In genomic region chr6:124685606-124686386, GRCm38 (mm10) we compare ENCODE assay signal across 21 mouse cellular contexts. TPM values are rescaled to one million over a fixed set of nuclear protein-coding genes. Genes with fewer than 3 reads are reported as not detected.
A peak's percentile ranks its signal among the peaks of the same experiment; 100 is the strongest.
DNase-seq lines count a peak whose midpoint lies in the region; ATAC-seq and TF ChIP-seq lines count a peak whose summit lies in the region.
"Had no signal": no experiment of that assay in that cellular context is flagged by ENCODE, and none has a peak within 500 bp of the region (broad histone marks: within the 10 kb centered on the region; RNA-seq: fewer than 3 reads in every experiment).

No protein-coding gene starts in this region.

- no peaks in the 10 kb centered on the region for H3K9me3 ChIP-seq in heart, embryonic 13.5 days
- no peaks in the 10 kb centered on the region for H3K9me3 ChIP-seq in liver, embryonic 14.5 days (ENCODE audit: control insufficient read depth, low read length)
- H3K9me3 ChIP-seq in stomach, embryonic 16.5 days (replicated peaks; ENCODE audit: control insufficient read depth, low read length): no peaks in the 10 kb centered on the region
- no peaks in the 10 kb centered on the region for H3K9me3 ChIP-seq in hindbrain, embryonic 14.5 days (ENCODE audit: control insufficient read depth, low read length)
- H3K9me3 ChIP-seq: heart, embryonic 10.5 days; neural tube, embryonic 13.5 days had no signal

- H3K4me2 ChIP-seq in heart, embryonic 13.5 days: no peak overlapping the region
- H3K4me2 ChIP-seq in liver, embryonic 14.5 days (ENCODE audit: low read depth): peak overlapping the region; percentile 47
- no peak overlapping the region for H3K4me2 ChIP-seq in stomach, embryonic 16.5 days (ENCODE audit: low read depth, low read length)
- no peak overlapping the region for H3K4me2 ChIP-seq in hindbrain, embryonic 14.5 days (replicated peaks)
- H3K4me2 ChIP-seq: neural tube, embryonic 13.5 days had no signal

- no peak for TF ChIP-seq CTCF in liver, embryonic 14.5 days (IDR thresholded peaks at IDR 0.05; ENCODE audit: low read depth)
- TF ChIP-seq CTCF in kidney, adult 2 months (conservative IDR thresholded peaks at IDR 0.05; ENCODE audit: insufficient read depth, insufficient read length, low read depth, low read length): no peak

- no peak for ATAC-seq in heart, embryonic 13.5 days (ENCODE audit: extremely low read depth, insufficient number of reproducible peaks, low FRiP score, low TSS enrichment)
- ATAC-seq in hematopoietic stem cell, adult 5-6 weeks (replicated peaks in 1 of 2; ENCODE audit: insufficient read depth in 1 of 2, low FRiP score in 2 of 2, low TSS enrichment in 1 of 2, low read depth in 1 of 2, poor library complexity in 2 of 2, severe bottlenecking in 2 of 2): peak; percentile 16 to 51; a peak in 2 of 4 replicates
- ATAC-seq in liver, embryonic 14.5 days (ENCODE audit: insufficient read depth): peak; percentile 46; the same call in 1 of the 2 replicates
- ATAC-seq in stomach, embryonic 16.5 days (ENCODE audit: insufficient read depth, low FRiP score): 0 out of 2 replicates have a peak, but pooled peaks have one; percentile 56
- ATAC-seq in activated CD4-positive, CD25-positive, alpha-beta regulatory T cell, adult 4 months: no peak
- no peak for ATAC-seq in hindbrain, embryonic 14.5 days (ENCODE audit: low FRiP score)
- ATAC-seq: forebrain, embryonic 16.5 days had no signal

- peaks cover 28% of the 10 kb centered on the region for H3K4me1 ChIP-seq in heart, embryonic 13.5 days
- H3K4me1 ChIP-seq in liver, embryonic 14.5 days (replicated peaks; ENCODE audit: control insufficient read depth in 2 of 2, insufficient read depth in 2 of 2, low read length in 1 of 2): peaks cover 43 to 52% of the 10 kb centered on the region in 2 experiments
- H3K4me1 ChIP-seq in stomach, embryonic 16.5 days (ENCODE audit: control insufficient read depth, insufficient read depth, low read length): peaks cover 18% of the 10 kb centered on the region
- no peaks in the 10 kb centered on the region for H3K4me1 ChIP-seq in hindbrain, embryonic 14.5 days (replicated peaks; ENCODE audit: control insufficient read depth, insufficient read depth, low read length)
- H3K4me1 ChIP-seq in kidney, adult 2 months (ENCODE audit: control insufficient read depth, insufficient read depth, low read length): peaks cover 25% of the 10 kb centered on the region
- H3K4me1 ChIP-seq: neural tube, embryonic 13.5 days had no signal

- 69% methylated on average over 12 of the region's 12 CpGs for WGBS in heart, embryonic 13.5 days
- WGBS in liver, embryonic 14.5 days (ENCODE audit: insufficient replicate concordance): 23% methylated on average over 12 of the region's 12 CpGs
- WGBS in stomach, embryonic 16.5 days: 81% methylated on average over 12 of the region's 12 CpGs
- 87% methylated on average over 12 of the region's 12 CpGs for WGBS in hindbrain, embryonic 14.5 days
- 93% methylated on average over 12 of the region's 12 CpGs for WGBS in kidney, adult 2 months

- no peak for TF ChIP-seq POLR2A in kidney, adult 2 months (IDR thresholded peaks at IDR 0.05; ENCODE audit: low read depth, low read length)

- TF ChIP-seq EP300 in liver, embryonic 14.5 days (IDR thresholded peaks at IDR 0.05; ENCODE audit: low read depth): peak; percentile 73

- no peaks in the 10 kb centered on the region for H3K36me3 ChIP-seq in heart, embryonic 13.5 days
- peaks cover 2% of the 10 kb centered on the region; the same call in 1 of the 2 replicates for H3K36me3 ChIP-seq in liver, embryonic 14.5 days (replicated peaks; ENCODE audit: control insufficient read depth, insufficient read depth, low read depth)
- H3K36me3 ChIP-seq in stomach, embryonic 16.5 days (ENCODE audit: control insufficient read depth, insufficient read depth, low read length): no peaks in the 10 kb centered on the region
- H3K36me3 ChIP-seq in hindbrain, embryonic 14.5 days (replicated peaks; ENCODE audit: control insufficient read depth, insufficient read depth): no peaks in the 10 kb centered on the region
- no peaks in the 10 kb centered on the region for H3K36me3 ChIP-seq in kidney, adult 2 months (ENCODE audit: control insufficient read depth, insufficient read depth, low read length)
- H3K36me3 ChIP-seq: heart, embryonic 10.5 days; neural tube, embryonic 13.5 days had no signal

- DNase-seq in heart, adult 11 months: no peak
- DNase-seq in liver, embryonic 14.5 days (ENCODE audit: low read depth in 3 of 3, low spot score in 3 of 3): peak; percentile 46 to 52 (median 47)
- DNase-seq in hindbrain, embryonic 14.5 days (ENCODE audit: low spot score): no peak
- DNase-seq in kidney, adult 2 months: no peak
- DNase-seq: adrenal gland, postnatal 10 days; cerebellum, adult 8-10 months; heart, postnatal 4 days; kidney, postnatal 25 days; layer of hippocampus, adult 9-11 months; lung, adult 2 months; lung, postnatal 4 days; thymus, postnatal 14 days had no signal

- H3K4me3 ChIP-seq in heart, embryonic 13.5 days: no peak overlapping the region
- H3K4me3 ChIP-seq in liver, embryonic 14.5 days (ENCODE audit: insufficient read depth in 1 of 2, low read depth in 2 of 2, low read length in 2 of 2): no peak overlapping the region
- H3K4me3 ChIP-seq in stomach, embryonic 16.5 days (replicated peaks; ENCODE audit: low read length): no peak overlapping the region
- H3K4me3 ChIP-seq in hindbrain, embryonic 14.5 days (replicated peaks; ENCODE audit: low read length): no peak overlapping the region
- H3K4me3 ChIP-seq in kidney, adult 2 months (ENCODE audit: insufficient read depth, low read depth, low read length): no peak overlapping the region
- H3K4me3 ChIP-seq: erythroblast, embryonic 14.5 days; heart, embryonic 10.5 days; neural tube, embryonic 13.5 days had no signal

- H3K27me3 ChIP-seq in heart, embryonic 13.5 days (replicated peaks): no peaks in the 10 kb centered on the region
- H3K27me3 ChIP-seq in liver, embryonic 14.5 days (ENCODE audit: control insufficient read depth, insufficient read depth, low read length): no peaks in the 10 kb centered on the region
- no peaks in the 10 kb centered on the region for H3K27me3 ChIP-seq in stomach, embryonic 16.5 days (ENCODE audit: control insufficient read depth, insufficient read depth, low read length)
- H3K27me3 ChIP-seq in hindbrain, embryonic 14.5 days (ENCODE audit: control insufficient read depth, insufficient read depth, low read length): no peaks in the 10 kb centered on the region
- H3K27me3 ChIP-seq in kidney, adult 2 months (replicated peaks; ENCODE audit: control insufficient read depth, insufficient read depth, low read length): no peaks in the 10 kb centered on the region
- H3K27me3 ChIP-seq: neural tube, embryonic 13.5 days had no signal

- 0 out of 2 replicates have a peak overlapping the region, but pooled peaks have one; percentile 12 for H3K27ac ChIP-seq in heart, embryonic 13.5 days (replicated peaks)
- H3K27ac ChIP-seq in liver, embryonic 14.5 days: peak overlapping the region; percentile 56
- peak overlapping the region; percentile 19; the same call in 1 of the 2 replicates for H3K27ac ChIP-seq in stomach, embryonic 16.5 days (ENCODE audit: low read length)
- H3K27ac ChIP-seq in hindbrain, embryonic 14.5 days: no peak overlapping the region
- no peak overlapping the region for H3K27ac ChIP-seq in kidney, adult 2 months (ENCODE audit: insufficient read depth, low read depth, low read length)
- H3K27ac ChIP-seq: heart, embryonic 10.5 days; neural tube, embryonic 13.5 days had no signal

- no peak overlapping the region for H3K9ac ChIP-seq in heart, embryonic 13.5 days
- H3K9ac ChIP-seq in liver, embryonic 14.5 days (replicated peaks): peak overlapping the region; percentile 9; the same call in 1 of the 2 replicates
- no peak overlapping the region for H3K9ac ChIP-seq in stomach, embryonic 16.5 days (ENCODE audit: low read length)
- no peak overlapping the region for H3K9ac ChIP-seq in hindbrain, embryonic 14.5 days
- H3K9ac ChIP-seq: neural tube, embryonic 13.5 days had no signal

RNA-seq across cellular contexts. Expression of gene Lpcat3, which starts 23.0 kb away (rescaled TPM):
- polyA plus RNA-seq in heart, embryonic 13.5 days (2015; fragmentation: Nextera tagmentation; extraction: Ambion mirVana): 44.1 and 47.4 TPM in 2 replicates
- total RNA-seq in hematopoietic stem cell, adult 5-6 weeks (2017): 28.5 and 29.6 TPM in 2 replicates
- polyA plus RNA-seq in liver, embryonic 14.5 days (2012; rRNA removed): 61.4 and 65.7 TPM in 2 replicates
- polyA plus RNA-seq in liver, embryonic 14.5 days (2014; fragmentation: Nextera tagmentation; extraction: Ambion mirVana): 64.2 and 67.0 TPM in 2 replicates
- 84.1 and 86.8 TPM in 2 replicates for polyA plus RNA-seq in stomach, embryonic 16.5 days (2015; fragmentation: Nextera tagmentation; extraction: Ambion mirVana)
- polyA plus RNA-seq in activated CD4-positive, CD25-positive, alpha-beta regulatory T cell, adult 4 months (2017; shearing (Covaris generic)): 10 to 100 TPM; 24.3 to 25.9 TPM
- polyA plus RNA-seq in hindbrain, embryonic 14.5 days (2014; fragmentation: Nextera tagmentation; extraction: Ambion mirVana): 42.4 and 42.9 TPM in 2 replicates
- 215 and 231 TPM in 2 replicates for polyA plus RNA-seq in kidney, adult 2 months (2012; rRNA removed)

RNA-seq across cellular contexts. Expression of gene Emg1, which starts 26.2 kb away (rescaled TPM):
- polyA plus RNA-seq in heart, embryonic 13.5 days (2015; fragmentation: Nextera tagmentation; extraction: Ambion mirVana): 113 and 130 TPM in 2 replicates
- 160 and 203 TPM in 2 replicates for total RNA-seq in hematopoietic stem cell, adult 5-6 weeks (2017)
- 91.1 and 103 TPM in 2 replicates for polyA plus RNA-seq in liver, embryonic 14.5 days (2012; rRNA removed)
- polyA plus RNA-seq in liver, embryonic 14.5 days (2014; fragmentation: Nextera tagmentation; extraction: Ambion mirVana): 147 and 162 TPM in 2 replicates
- polyA plus RNA-seq in stomach, embryonic 16.5 days (2015; fragmentation: Nextera tagmentation; extraction: Ambion mirVana): 167 and 175 TPM in 2 replicates
- 100 to 1,000 TPM; 401 to 440 TPM for polyA plus RNA-seq in activated CD4-positive, CD25-positive, alpha-beta regulatory T cell, adult 4 months (2017; shearing (Covaris generic))
- 91.4 and 94.1 TPM in 2 replicates for polyA plus RNA-seq in hindbrain, embryonic 14.5 days (2014; fragmentation: Nextera tagmentation; extraction: Ambion mirVana)
- polyA plus RNA-seq in kidney, adult 2 months (2012; rRNA removed): 50.5 and 67.4 TPM in 2 replicates

RNA-seq across cellular contexts. Expression of gene Phb2, which starts 26.3 kb away (rescaled TPM):
- polyA plus RNA-seq in heart, embryonic 13.5 days (2015; fragmentation: Nextera tagmentation; extraction: Ambion mirVana): 293 and 326 TPM in 2 replicates
- 252 and 265 TPM in 2 replicates for total RNA-seq in hematopoietic stem cell, adult 5-6 weeks (2017)
- 101 and 124 TPM in 2 replicates for polyA plus RNA-seq in liver, embryonic 14.5 days (2012; rRNA removed)
- 210 and 240 TPM in 2 replicates for polyA plus RNA-seq in liver, embryonic 14.5 days (2014; fragmentation: Nextera tagmentation; extraction: Ambion mirVana)
- polyA plus RNA-seq in stomach, embryonic 16.5 days (2015; fragmentation: Nextera tagmentation; extraction: Ambion mirVana): 282 and 303 TPM in 2 replicates
- 10 to 100 TPM; 72.2 to 87.3 TPM for polyA plus RNA-seq in activated CD4-positive, CD25-positive, alpha-beta regulatory T cell, adult 4 months (2017; shearing (Covaris generic))
- polyA plus RNA-seq in hindbrain, embryonic 14.5 days (2014; fragmentation: Nextera tagmentation; extraction: Ambion mirVana): 241 and 242 TPM in 2 replicates
- 181 and 193 TPM in 2 replicates for polyA plus RNA-seq in kidney, adult 2 months (2012; rRNA removed)

RNA-seq across cellular contexts. Expression of gene C1s2, which starts 49.9 kb away (rescaled TPM):
- polyA plus RNA-seq in heart, embryonic 13.5 days (2015; fragmentation: Nextera tagmentation; extraction: Ambion mirVana): not detected in 2 replicates
- not detected in 2 replicates for total RNA-seq in hematopoietic stem cell, adult 5-6 weeks (2017)
- 0.01 TPM in 1 of 2 replicates, not detected in the other for polyA plus RNA-seq in liver, embryonic 14.5 days (2012; rRNA removed)
- not detected in 2 replicates for polyA plus RNA-seq in liver, embryonic 14.5 days (2014; fragmentation: Nextera tagmentation; extraction: Ambion mirVana)
- polyA plus RNA-seq in stomach, embryonic 16.5 days (2015; fragmentation: Nextera tagmentation; extraction: Ambion mirVana): not detected in 2 replicates
- not detected for polyA plus RNA-seq in activated CD4-positive, CD25-positive, alpha-beta regulatory T cell, adult 4 months (2017; shearing (Covaris generic))
- polyA plus RNA-seq in hindbrain, embryonic 14.5 days (2014; fragmentation: Nextera tagmentation; extraction: Ambion mirVana): 0.07 TPM in 1 of 2 replicates, not detected in the other
- 0.18 and 0.20 TPM in 2 replicates for polyA plus RNA-seq in kidney, adult 2 months (2012; rRNA removed)
- total RNA-seq: midbrain, postnatal 0 days had no signal
- polyA plus RNA-seq: erythroblast, embryonic 14.5 days; heart, embryonic 10.5 days; neural tube, embryonic 13.5 days had no signal

RNA-seq across cellular contexts. Expression of gene Ptpn6, which starts 52.7 kb away (rescaled TPM):
- polyA plus RNA-seq in heart, embryonic 13.5 days (2015; fragmentation: Nextera tagmentation; extraction: Ambion mirVana): 5.3 and 5.6 TPM in 2 replicates
- total RNA-seq in hematopoietic stem cell, adult 5-6 weeks (2017): 476 and 523 TPM in 2 replicates
- polyA plus RNA-seq in liver, embryonic 14.5 days (2012; rRNA removed): 14.3 and 17.9 TPM in 2 replicates
- polyA plus RNA-seq in liver, embryonic 14.5 days (2014; fragmentation: Nextera tagmentation; extraction: Ambion mirVana): 26.6 and 28.4 TPM in 2 replicates
- 19.6 and 20.1 TPM in 2 replicates for polyA plus RNA-seq in stomach, embryonic 16.5 days (2015; fragmentation: Nextera tagmentation; extraction: Ambion mirVana)
- polyA plus RNA-seq in activated CD4-positive, CD25-positive, alpha-beta regulatory T cell, adult 4 months (2017; shearing (Covaris generic)): 100 to 1,000 TPM; 138 to 144 TPM
- 3.5 and 4.3 TPM in 2 replicates for polyA plus RNA-seq in hindbrain, embryonic 14.5 days (2014; fragmentation: Nextera tagmentation; extraction: Ambion mirVana)
- 21.5 and 31.7 TPM in 2 replicates for polyA plus RNA-seq in kidney, adult 2 months (2012; rRNA removed)

Comparison
In these comparisons a context has a peak if more than half of its experiments do, and no peak if none do; other contexts are left out.
1. ATAC-seq: peak in hematopoietic stem cell, adult 5-6 weeks (2 of 2), liver, embryonic 14.5 days (single experiment) and stomach, embryonic 16.5 days (single experiment); none in heart, embryonic 13.5 days (single experiment), activated CD4-positive, CD25-positive, alpha-beta regulatory T cell, adult 4 months (single experiment) and hindbrain, embryonic 14.5 days (single experiment).
2. H3K27ac ChIP-seq: peak in heart, embryonic 13.5 days (single experiment), liver, embryonic 14.5 days (single experiment) and stomach, embryonic 16.5 days (single experiment); none in hindbrain, embryonic 14.5 days (single experiment) and kidney, adult 2 months (single experiment).
3. DNase-seq: peak in liver, embryonic 14.5 days (3 of 3); none in heart, adult 11 months (single experiment), hindbrain, embryonic 14.5 days (single experiment) and kidney, adult 2 months (single experiment).